Mouse (Mus musculus) Patski (cell line): ENCODE results near the gene Tmed2. TPM values are rescaled to one million over a fixed set of nuclear protein-coding genes. Genes with fewer than 3 reads are reported as not detected.
"Not testable (repeated sequence)": the region's sequence is repeated elsewhere in the genome, so short reads cannot be mapped to it uniquely, and the experiment has no call there.

Experiments used
- ATAC-seq: fragments of 100-300 bp; one replicate; pipeline ENCODE4 v1.8.0; 2021
- CTCF ChIA-PET: fragments of 350-600 bp; sonication (Branson Sonifier 250); formaldehyde crosslinking; loops from one replicate; lab custom pipeline; 2022; ENCODE audit warnings: inconsistent platforms; lab: Charles Lee
- POLR2A ChIA-PET: fragments of 350-600 bp; sonication (Branson Sonifier 250); formaldehyde crosslinking; loops from one replicate; lab custom pipeline; 2022; ENCODE audit warnings: antibody characterized with exemption, inconsistent platforms; lab: Charles Lee
- DNase-seq: peaks from one replicate; pipeline ENCODE4 v3.0.0-alpha.2; 2011; ENCODE audit warnings: low read depth, low spot score
- H3K27me3 ChIP-seq: fragments of 371-371 bp; one replicate; pipeline ENCODE4 v1.5.1; 2021
- CTCF ChIP-seq: fragments of 100-300 bp; IDR thresholded peaks from one replicate; pipeline ENCODE4 v1.5.1; 2021
- in situ Hi-C: fragments of 300-500 bp; cut with MboI; formaldehyde crosslinking; loops from 3 replicates; pipeline ENCODE4 v1.11.1; 2018; ENCODE audit warnings: low pct_unique_long_range_greater_than_20kb, mixed read lengths
- polyA plus RNA-seq: library from polyadenylated mRNA; unstranded; gene quantifications from one replicate; pipeline ENCODE4 v1.2.3, GENCODE M21; 2021

Gene Tmed2
- polyA plus RNA-seq, 1 experiment from 2014 or later = 361 TPM

DNA sequence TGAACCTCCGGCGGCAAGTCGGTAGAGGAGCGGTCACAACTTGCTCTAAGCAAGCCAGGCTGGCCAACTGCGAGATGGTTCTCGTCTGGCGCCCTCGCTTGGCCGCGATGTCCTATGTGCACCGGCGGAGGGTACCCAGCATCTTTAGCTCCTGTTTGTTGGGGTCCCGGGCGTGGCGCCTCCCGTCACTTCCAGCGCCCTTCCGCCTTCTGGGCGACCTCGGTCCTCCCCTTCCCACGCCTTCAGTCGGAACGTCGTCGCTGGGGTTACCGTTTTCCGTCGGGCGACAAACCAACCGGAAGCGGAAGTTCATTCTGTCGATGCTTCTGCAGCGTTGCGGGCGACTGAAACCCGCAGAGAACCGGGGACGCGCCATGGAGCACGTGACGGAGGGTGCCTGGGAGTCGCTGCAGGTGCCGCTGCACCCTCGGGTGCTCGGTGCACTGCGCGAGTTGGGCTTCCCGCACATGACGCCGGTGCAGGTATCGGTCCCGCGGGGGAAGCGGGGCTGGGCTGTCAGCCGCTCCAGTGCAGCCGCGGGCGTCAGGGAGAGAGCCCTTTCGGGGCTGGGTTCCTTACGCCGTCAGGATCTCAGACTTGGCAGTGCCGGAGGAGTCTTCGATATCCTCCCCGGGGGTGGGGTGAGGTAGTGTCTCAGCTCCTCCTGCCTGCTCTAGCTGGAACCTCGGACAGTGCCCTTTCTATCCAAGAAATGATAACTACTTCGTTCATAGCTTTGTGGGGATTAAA lies 12.2 kb downstream of the Tmed2 start, which contains the start of gene Ddx55:
Gene Ddx55 (plus strand): TSS at position 307 of the 750 bp plus-strand sequence.
- no peak for TF ChIP-seq CTCF
- ChIA-PET CTCF (interaction anchor here (0.6 to 5.7 kb wide), 6 partner anchors 9 to 223 kb away, joined by 3 to 30 read pairs (median 4); no protein-coding TSS in a partner anchor), POLR2A (interaction anchor here (0.6 to 2.0 kb wide), 10 partner anchors 10 to 1970 kb away, joined by 3 to 6 read pairs (median 4); partner anchors contain the start of gene Atp6v0a2)
- in situ Hi-C loops = no loop called here
- peak; percentile 84 for ATAC-seq
- no peaks in the 10 kb centered on the region for H3K27me3 ChIP-seq
- peak; percentile 67 for DNase-seq

DNA sequence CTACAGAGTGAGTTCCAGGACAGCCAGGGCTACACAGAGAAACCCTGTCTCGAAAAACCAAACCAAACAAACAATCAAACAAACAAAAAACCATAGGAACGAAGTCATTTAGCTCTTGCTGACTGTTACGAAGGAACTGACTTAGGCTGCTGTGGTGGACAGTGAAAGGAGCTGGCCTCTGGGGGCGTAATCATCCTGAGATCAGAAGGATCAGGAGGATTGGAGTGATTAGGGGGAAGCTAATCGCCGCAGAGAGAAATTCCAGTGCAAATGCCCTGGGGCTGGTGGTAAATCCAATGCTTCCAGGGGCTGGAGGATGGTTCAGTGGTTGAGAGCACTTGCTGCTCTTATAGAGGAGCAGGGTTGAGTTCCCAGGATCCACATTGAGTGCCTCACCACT lies 13.1 kb downstream of the Tmed2 start:
- in situ Hi-C loops = no loop called here
- no peak for TF ChIP-seq CTCF
- no peaks in the 10 kb centered on the region for H3K27me3 ChIP-seq
- ATAC-seq (no peak), DNase-seq (no peak)
- CTCF ChIA-PET = interaction anchor here (0.6 to 5.7 kb wide), 3 partner anchors 15 to 224 kb away, joined by 3 to 30 read pairs (median 4); no protein-coding TSS in a partner anchor
- POLR2A ChIA-PET = interaction anchor here (0.6 to 1.0 kb wide), 3 partner anchors 14 to 74 kb away, joined by 3 to 6 read pairs (median 4); partner anchors contain the start of gene Atp6v0a2

DNA sequence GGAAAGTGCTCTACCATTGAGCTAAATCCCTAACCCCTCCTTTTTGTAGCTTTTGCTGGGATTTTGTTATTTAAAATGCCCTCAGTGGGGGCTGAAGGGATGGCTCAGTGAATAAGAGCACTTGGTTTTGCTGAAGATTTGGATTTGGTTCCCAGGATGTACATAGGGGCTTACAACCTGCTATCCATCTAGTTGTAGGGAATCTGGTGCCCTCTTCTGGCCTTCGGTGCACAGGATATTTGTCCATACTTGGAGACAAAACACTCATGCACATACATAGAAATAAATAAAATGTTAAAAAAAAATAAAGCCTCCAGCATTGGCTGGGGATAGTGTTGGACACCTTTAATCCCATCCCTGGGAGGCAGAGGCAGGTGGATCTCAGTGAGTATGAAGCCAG lies 14.7 kb downstream of the Tmed2 start:
- no peak for TF ChIP-seq CTCF
- in situ Hi-C loops = no loop called here
- ATAC-seq (no peak), DNase-seq (no peak)
- no peaks in the 10 kb centered on the region for H3K27me3 ChIP-seq
- CTCF ChIA-PET = interaction anchor here (0.8 to 5.7 kb wide), 10 partner anchors 9 to 124 kb away, joined by 3 to 30 read pairs (median 4); no protein-coding TSS in a partner anchor
- POLR2A ChIA-PET = interaction anchor here (0.8 to 0.9 kb wide), 2 partner anchors 14 to 123 kb away, joined by 3 read pairs; no protein-coding TSS in a partner anchor

DNA sequence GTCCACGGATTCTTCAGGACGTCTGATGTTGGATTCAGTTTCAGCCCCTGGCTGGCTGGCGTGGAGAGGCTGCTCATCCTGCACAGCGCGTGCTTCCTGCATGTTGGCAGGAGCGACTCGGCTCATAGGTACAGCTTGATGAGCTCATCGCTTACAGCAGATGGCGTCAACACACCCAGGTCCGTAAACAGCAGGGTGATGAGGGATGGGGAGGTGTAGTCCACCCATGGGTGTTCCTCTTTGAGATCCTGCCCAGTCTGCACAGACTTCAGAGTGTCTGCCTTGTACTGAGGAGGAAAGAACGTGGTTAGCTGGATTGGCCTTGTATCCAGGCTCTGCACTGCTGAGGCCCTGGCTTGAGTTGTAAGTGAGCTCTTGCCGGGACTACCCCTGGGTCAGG lies 30.6 kb downstream of the Tmed2 start:
- H3K27me3 ChIP-seq = no peaks in the 10 kb centered on the region
- no peak for TF ChIP-seq CTCF
- DNase-seq (no peak), ATAC-seq (no peak)
- CTCF ChIA-PET = interaction anchor here (1.1 to 1.3 kb wide), 2 partner anchors 11 to 16 kb away, joined by 3 to 4 read pairs; no protein-coding TSS in a partner anchor
- in situ Hi-C loops = no loop called here
- POLR2A ChIA-PET = no interaction called here

DNA sequence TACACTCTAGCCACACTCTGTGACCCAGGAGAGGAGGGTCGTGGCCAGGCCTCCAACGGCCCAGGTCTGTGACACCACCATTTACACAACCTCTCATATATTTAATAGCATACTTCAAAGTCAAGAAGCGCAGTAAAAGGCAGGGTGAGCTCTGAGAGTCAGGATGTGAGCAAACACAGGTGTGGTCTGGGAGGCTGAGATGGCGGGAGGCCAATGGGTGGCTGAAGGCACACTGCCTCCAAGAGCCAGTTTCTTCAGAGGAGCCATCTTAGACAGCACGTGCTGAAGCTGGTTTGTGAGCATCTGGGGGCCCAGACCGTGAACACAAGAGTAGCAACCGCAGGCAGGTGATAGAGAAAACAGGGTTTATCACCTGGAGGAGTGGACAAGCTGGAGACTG lies 35.0 kb downstream of the Tmed2 start:
- H3K27me3 ChIP-seq = no peaks in the 10 kb centered on the region
- in situ Hi-C loops = no loop called here
- no peak for ATAC-seq
- CTCF ChIA-PET = no interaction called here
- DNase-seq = no peak
- POLR2A ChIA-PET = no interaction called here
- TF ChIP-seq CTCF = no peak

DNA sequence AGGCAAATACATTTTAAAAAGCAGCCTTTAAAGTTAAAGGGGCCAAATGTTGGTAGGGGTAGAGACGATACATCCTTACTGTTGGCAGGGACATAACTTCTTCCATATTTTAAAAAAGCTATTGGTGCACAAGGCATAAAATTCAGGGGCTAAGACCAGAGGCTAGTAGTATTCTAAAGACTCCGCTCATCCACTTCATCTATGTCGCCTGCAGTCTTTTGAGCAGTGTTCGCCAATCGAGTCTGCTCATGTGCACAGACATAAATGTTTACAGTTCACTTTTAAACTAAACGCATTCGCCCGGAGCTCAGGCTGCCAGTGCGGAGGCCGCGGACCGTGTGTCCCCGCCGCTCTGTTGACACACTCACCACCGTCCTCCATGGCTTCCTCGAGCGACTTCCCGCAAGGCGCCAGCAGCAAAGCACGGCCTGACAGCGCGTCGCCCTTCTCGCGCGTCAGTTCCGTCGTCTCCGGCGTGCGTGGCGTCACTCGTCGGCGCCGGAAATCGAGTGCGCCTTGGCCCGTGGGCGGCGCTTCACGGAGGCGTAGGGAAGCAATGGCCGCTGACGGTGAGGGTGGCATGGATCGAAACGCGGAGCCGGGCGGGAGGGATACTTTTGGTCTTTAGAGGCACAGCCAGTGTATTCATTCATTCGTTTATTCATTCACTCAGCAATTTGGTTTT lies 38.3 kb downstream of the Tmed2 start, which contains the start of the genes Eif2b1 and Gtf2h3:
Gene Eif2b1 (minus strand): TSS at position 499 of the 685 bp plus-strand sequence.
Gene Gtf2h3 (plus strand): TSS at position 508 of the 685 bp plus-strand sequence.
- CTCF ChIA-PET = no interaction called here

DNA sequence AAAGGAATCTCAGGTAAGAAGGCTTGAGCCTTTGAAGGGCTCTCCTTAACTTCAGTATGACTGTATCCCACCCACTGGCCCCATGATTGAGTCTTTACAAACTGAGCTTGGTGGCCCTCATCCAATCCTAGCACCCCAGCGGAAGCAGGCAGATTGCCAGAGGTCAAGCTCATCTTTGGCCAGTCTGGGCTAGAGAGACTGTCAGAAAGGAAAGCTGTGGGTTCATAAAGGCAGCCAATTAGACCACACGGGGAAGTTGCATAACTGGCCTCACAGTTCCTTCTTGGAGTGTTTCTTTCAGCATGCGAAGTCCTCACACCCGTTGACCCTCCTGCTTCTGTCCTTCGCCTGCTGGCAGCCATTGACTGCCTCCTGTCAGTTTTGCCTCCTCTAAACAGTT lies 42.0 kb downstream of the Tmed2 start:
- DNase-seq = no peak
- in situ Hi-C loops = no loop called here
- ChIA-PET CTCF (interaction anchor here (0.7 to 0.9 kb wide), 2 partner anchors 10 to 11 kb away, joined by 3 to 4 read pairs; no protein-coding TSS in a partner anchor), POLR2A (no interaction called here)
- no peaks in the 10 kb centered on the region for H3K27me3 ChIP-seq
- TF ChIP-seq CTCF = no peak
- no peak for ATAC-seq

More for the DNA sequence above, 38.3 kb downstream of the Tmed2 start, which contains the start of the genes Eif2b1 and Gtf2h3:
- POLR2A ChIA-PET = interaction anchor here (0.8 kb wide), 1 partner anchor 22 kb away, joined by 3 read pairs; no protein-coding TSS in a partner anchor
- in situ Hi-C loops = no loop called here
- DNase-seq = peak; percentile 64
- TF ChIP-seq CTCF = no peak
- no peaks in the 10 kb centered on the region for H3K27me3 ChIP-seq
- ATAC-seq = peak; percentile 78

DNA sequence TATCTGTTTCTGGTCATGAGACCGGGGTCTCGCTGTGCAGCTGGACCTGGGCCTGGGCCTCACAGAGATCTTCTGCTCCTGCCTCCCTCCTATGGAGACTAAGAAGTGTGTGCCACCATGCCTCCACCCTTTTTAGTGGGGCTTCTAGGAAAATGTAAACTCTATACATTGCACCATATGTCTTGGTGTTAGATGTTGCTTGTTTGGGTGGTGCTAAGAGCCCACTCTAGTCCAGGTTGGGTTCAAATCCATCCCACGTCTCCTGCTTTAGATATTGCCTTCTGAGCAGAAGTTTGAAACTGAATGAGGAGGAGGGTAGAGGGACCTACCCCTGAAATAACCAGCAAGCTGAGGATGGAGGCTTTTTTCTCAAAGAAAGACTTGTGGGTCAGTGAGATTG lies 52.3 kb downstream of the Tmed2 start:
- in situ Hi-C loops = no loop called here
- TF ChIP-seq CTCF = no peak
- no peak for ATAC-seq

DNA sequence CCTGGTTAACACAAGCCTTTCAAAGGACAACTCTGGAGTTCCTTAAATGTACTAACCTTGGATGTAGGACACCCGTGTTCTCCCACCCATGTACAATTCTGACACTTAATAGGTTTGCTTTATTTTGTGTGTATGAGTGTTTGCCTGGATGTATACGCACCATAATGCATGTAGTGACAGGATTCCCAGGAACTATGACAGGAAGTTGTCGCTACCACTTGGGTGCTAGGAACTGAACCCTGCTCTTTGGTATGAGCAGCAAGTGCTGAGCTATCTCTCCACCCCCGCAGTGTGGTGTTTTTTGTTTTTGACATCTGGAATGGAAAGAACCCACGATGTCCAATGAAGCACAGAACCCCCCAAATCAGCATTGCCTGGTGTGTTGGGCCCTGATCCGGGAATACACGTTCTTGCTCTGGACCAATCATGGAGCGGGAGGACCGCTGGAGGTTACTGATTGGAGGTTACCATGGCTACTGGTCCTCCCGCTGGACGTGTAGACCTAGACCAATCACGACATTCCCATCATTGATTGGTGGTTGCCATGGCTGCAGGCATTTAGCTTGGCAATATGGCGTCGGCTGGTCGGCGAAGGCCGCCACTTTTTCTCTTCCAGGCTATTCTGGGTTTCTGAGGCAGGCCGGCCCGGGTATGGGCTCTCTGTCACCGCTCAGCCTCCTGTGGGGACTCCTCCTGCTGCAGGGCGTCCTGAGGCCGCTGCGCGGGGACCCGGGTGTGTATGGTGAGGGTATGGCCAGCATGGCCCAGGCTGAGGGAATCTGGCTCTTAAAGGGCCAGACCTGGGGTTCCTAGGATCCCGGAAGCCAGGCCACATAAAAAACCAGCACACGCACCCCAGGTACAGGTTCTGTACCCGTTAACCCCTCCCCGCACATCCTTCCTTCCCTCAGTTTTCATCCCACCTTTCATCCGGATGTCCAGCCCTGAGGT lies 58.0 kb downstream of the Tmed2 start:
- TF ChIP-seq CTCF = no peak
- DNase-seq = peak; percentile 90
- in situ Hi-C loops = no loop called here
- POLR2A ChIA-PET = no interaction called here
- no peaks in the 10 kb centered on the region for H3K27me3 ChIP-seq
- CTCF ChIA-PET = interaction anchor here (1.4 kb wide), 1 partner anchor 11 kb away, joined by 3 read pairs; no protein-coding TSS in a partner anchor
- peak; percentile 95 for ATAC-seq

More for the DNA sequence above, 52.3 kb downstream of the Tmed2 start:
- CTCF ChIA-PET = interaction anchor here (1.3 kb wide), 1 partner anchor 11 kb away, joined by 4 read pairs; no protein-coding TSS in a partner anchor
- no peak for DNase-seq
- POLR2A ChIA-PET = no interaction called here
- no peaks in the 10 kb centered on the region for H3K27me3 ChIP-seq

DNA sequence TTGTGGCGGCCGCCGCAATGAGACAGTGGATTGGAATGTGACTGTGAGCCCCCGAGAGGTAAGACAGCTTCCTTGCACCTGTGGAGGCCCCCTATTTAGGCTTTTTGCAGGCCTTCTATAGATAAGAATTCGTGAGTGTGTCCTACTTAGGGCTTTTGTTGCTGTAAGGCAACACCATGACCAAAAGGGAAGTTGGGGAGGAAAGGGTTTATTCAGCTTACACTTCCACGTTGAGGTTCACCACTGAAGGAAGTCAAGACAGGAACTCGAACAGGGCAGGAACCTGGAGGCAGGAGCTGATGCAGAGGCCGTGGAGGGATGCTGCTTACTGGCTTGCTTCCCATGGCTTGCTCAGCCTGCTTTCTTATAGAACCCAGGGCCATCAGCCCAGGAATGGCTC lies 59.2 kb downstream of the Tmed2 start:
- CTCF ChIA-PET = interaction anchor here (1.2 kb wide), 1 partner anchor 10 kb away, joined by 5 read pairs; no protein-coding TSS in a partner anchor
- in situ Hi-C loops, POLR2A ChIA-PET: not testable (repeated sequence)

More for the DNA sequence above, 59.2 kb downstream of the Tmed2 start:
- ATAC-seq, DNase-seq, H3K27me3 ChIP-seq: not testable (repeated sequence)
